Comparison of ENCODE assay signal across 16 mouse cellular contexts in genomic region chr11:7039722-7040121, GRCm38 (mm10). TPM values are rescaled to one million over a fixed set of nuclear protein-coding genes. Genes with fewer than 3 reads are reported as not detected.
DNase-seq lines count a peak whose midpoint lies in the region; ATAC-seq and TF ChIP-seq lines count a peak whose summit lies in the region.
"Had no signal": no experiment of that assay in that cellular context is flagged by ENCODE, and none has a peak within 500 bp of the region (broad histone marks: within the 10 kb centered on the region; RNA-seq: fewer than 3 reads in every experiment).

No protein-coding gene starts in this region.

- TF ChIP-seq CTCF in gastrocnemius, adult 2 months (IDR thresholded peaks at IDR 0.05): no peak
- no peak for TF ChIP-seq CTCF in heart, adult 2 months (IDR thresholded peaks at IDR 0.05)
- TF ChIP-seq CTCF in lung, embryonic 14.5 days (IDR thresholded peaks at IDR 0.05; ENCODE audit: low read depth): no peak

- no peak overlapping the region for H3K4me3 ChIP-seq in gastrocnemius, adult 2 months
- H3K4me3 ChIP-seq in heart, adult 2 months: no peak overlapping the region
- H3K4me3 ChIP-seq in lung, embryonic 14.5 days (ENCODE audit: low read depth, low read length): no peak overlapping the region
- no peak overlapping the region for H3K4me3 ChIP-seq in hindbrain, embryonic 12.5 days
- H3K4me3 ChIP-seq: forebrain, embryonic 15.5 days; heart, embryonic 10.5 days; intestine, embryonic 15.5 days had no signal

- intact Hi-C loops in gastrocnemius, postnatal 14 days (cut with DNase I; ENCODE audit: low total_unique reads): no loop called here
- intact Hi-C loops in gastrocnemius, adult 2 months (cut with DNase I): no loop called here
- intact Hi-C loops in heart, adult 2 months (cut with DNase I): no loop called here

- H3K36me3 ChIP-seq in heart, adult 2 months (ENCODE audit: control insufficient read depth, insufficient read depth, low read length): no peaks in the 10 kb centered on the region
- no peaks in the 10 kb centered on the region for H3K36me3 ChIP-seq in lung, embryonic 14.5 days (ENCODE audit: insufficient read depth)
- no peaks in the 10 kb centered on the region for H3K36me3 ChIP-seq in hindbrain, embryonic 12.5 days
- H3K36me3 ChIP-seq: forebrain, embryonic 15.5 days; heart, embryonic 10.5 days; intestine, embryonic 15.5 days had no signal

- no peaks in the 10 kb centered on the region for H3K4me1 ChIP-seq in heart, adult 2 months (ENCODE audit: control insufficient read depth, insufficient read depth, low read length)
- H3K4me1 ChIP-seq in lung, embryonic 14.5 days (ENCODE audit: insufficient read depth): no peaks in the 10 kb centered on the region
- H3K4me1 ChIP-seq in hindbrain, embryonic 12.5 days: no peaks in the 10 kb centered on the region
- H3K4me1 ChIP-seq: forebrain, embryonic 15.5 days; intestine, embryonic 15.5 days had no signal

- no peak for TF ChIP-seq POLR2A in heart, adult 2 months (IDR thresholded peaks at IDR 0.05; ENCODE audit: insufficient read depth, low read depth, low read length)

- no peaks in the 10 kb centered on the region for H3K79me2 ChIP-seq in heart, adult 2 months (replicated peaks; ENCODE audit: control insufficient read depth, insufficient read depth, low read length)

- no peak for TF ChIP-seq EP300 in heart, adult 2 months (IDR thresholded peaks at IDR 0.05; ENCODE audit: insufficient read depth, low read depth, low read length)

- WGBS in heart, adult 2 months: 26% methylated on average over 7 of the region's 7 CpGs
- 8% methylated on average over 7 of the region's 7 CpGs for WGBS in lung, embryonic 14.5 days
- WGBS in hindbrain, embryonic 12.5 days: 44% methylated on average over 7 of the region's 7 CpGs

- H3K4me2 ChIP-seq in lung, embryonic 14.5 days: no peak overlapping the region
- no peak overlapping the region for H3K4me2 ChIP-seq in hindbrain, embryonic 12.5 days (replicated peaks)
- H3K4me2 ChIP-seq: forebrain, embryonic 15.5 days; hindbrain, embryonic 14.5 days; intestine, embryonic 15.5 days had no signal

- H3K9me3 ChIP-seq in lung, embryonic 14.5 days (ENCODE audit: low read depth, low read length): no peaks in the 10 kb centered on the region
- no peaks in the 10 kb centered on the region for H3K9me3 ChIP-seq in hindbrain, embryonic 12.5 days (replicated peaks)
- H3K9me3 ChIP-seq: forebrain, embryonic 15.5 days; heart, embryonic 10.5 days; intestine, embryonic 15.5 days had no signal

- peak; percentile 37 for DNase-seq in gastrocnemius, postnatal 14 days
- DNase-seq in gastrocnemius, adult 2 months: no peak
- DNase-seq in heart, postnatal 4 days: peak; percentile 21
- no peak for DNase-seq in heart, adult 2 months
- DNase-seq in lung, embryonic 14.5 days: peak; percentile 56
- DNase-seq in lung, adult 18-20 months: no peak
- peak; percentile 48 for DNase-seq in brain, adult 2 months (ENCODE audit: low read depth, low spot score)
- DNase-seq: adrenal gland, adult 2 months; adrenal gland, postnatal 25 days; cerebellum, adult 2 months had no signal

- no peak for ATAC-seq in lung, embryonic 14.5 days (ENCODE audit: insufficient read depth)
- ATAC-seq in hindbrain, embryonic 12.5 days (ENCODE audit: low FRiP score): no peak
- ATAC-seq: forebrain, embryonic 15.5 days; intestine, embryonic 15.5 days had no signal

- no peaks in the 10 kb centered on the region for H3K27me3 ChIP-seq in heart, adult 2 months (ENCODE audit: control insufficient read depth, insufficient read depth, low read length)
- H3K27me3 ChIP-seq in lung, embryonic 14.5 days (ENCODE audit: insufficient read depth, low read length): no peaks in the 10 kb centered on the region
- H3K27me3 ChIP-seq in hindbrain, embryonic 12.5 days: no peaks in the 10 kb centered on the region
- H3K27me3 ChIP-seq: forebrain, embryonic 15.5 days; intestine, embryonic 15.5 days had no signal

- H3K27ac ChIP-seq in gastrocnemius, adult 2 months: no peak overlapping the region
- H3K27ac ChIP-seq in heart, adult 2 months: no peak overlapping the region
- H3K27ac ChIP-seq in lung, embryonic 14.5 days (ENCODE audit: low read depth): no peak overlapping the region
- no peak overlapping the region for H3K27ac ChIP-seq in hindbrain, embryonic 12.5 days
- H3K27ac ChIP-seq: forebrain, embryonic 15.5 days; heart, embryonic 10.5 days; hindbrain, embryonic 14.5 days; intestine, embryonic 15.5 days had no signal

- H3K9ac ChIP-seq in heart, adult 2 months (ENCODE audit: low read depth, low read length): no peak overlapping the region
- H3K9ac ChIP-seq in lung, embryonic 14.5 days: no peak overlapping the region
- H3K9ac ChIP-seq in hindbrain, embryonic 12.5 days: no peak overlapping the region
- H3K9ac ChIP-seq: forebrain, embryonic 15.5 days; hindbrain, embryonic 14.5 days; intestine, embryonic 15.5 days had no signal

RNA-seq across cellular contexts. Expression of gene Adcy1, which starts 23.6 kb away (rescaled TPM):
- total RNA-seq in gastrocnemius, postnatal 14 days (2021): 1 to 10 TPM; 1.1 to 2.5 TPM
- total RNA-seq in gastrocnemius, adult 2 months (2021): under 1 TPM; 0.79 to 0.89 TPM
- 1 to 10 TPM; 2.6 to 2.8 TPM for total RNA-seq in heart, postnatal 4 days (2021)
- total RNA-seq in heart, adult 2 months (2021): 1 to 10 TPM; 1.2 to 1.6 TPM
- polyA plus RNA-seq in heart, adult 2 months (2012; rRNA removed): 2.3 and 3.7 TPM in 2 replicates
- 1.5 TPM in 2 replicates for polyA plus RNA-seq in lung, embryonic 14.5 days (2014; fragmentation: Nextera tagmentation; extraction: Ambion mirVana)
- polyA plus RNA-seq in hindbrain, embryonic 12.5 days (2016; fragmentation: Nextera tagmentation; extraction: Ambion mirVana): 2.1 and 2.2 TPM in 2 replicates
- total RNA-seq: hematopoietic stem cell, adult 5-6 weeks had no signal

Comparison
In these comparisons a context has a peak if more than half of its experiments do, and no peak if none do; other contexts are left out.
1. DNase-seq: peak in gastrocnemius, postnatal 14 days (single experiment), heart, postnatal 4 days (single experiment), lung, embryonic 14.5 days (single experiment) and brain, adult 2 months (single experiment); none in gastrocnemius, adult 2 months (single experiment), heart, adult 2 months (0 of 2) and lung, adult 18-20 months (0 of 2).